Mouse (Mus musculus): ENCODE measurements around the gene Cdc14b.

Cdc14b gene

GRCm38 (mm10) chr13:64237681-64238157 is 37.4 kb downstream of the Cdc14b start:
- in situ Hi-C loops (cut with MboI; ENCODE audit: low sequenced_read_pairs): no loop called here

GRCm38 (mm10) chr13:64237000-64237680 is 38.0 kb downstream of the Cdc14b start:
- in situ Hi-C loops (cut with MboI; ENCODE audit: low sequenced_read_pairs): no loop called here

GRCm38 (mm10) chr13:64235777-64236176 is 39.3 kb downstream of the Cdc14b start:
- in situ Hi-C loops (cut with MboI; ENCODE audit: low sequenced_read_pairs): no loop called here

GRCm38 (mm10) chr13:64235062-64235715 is 39.9 kb downstream of the Cdc14b start:
- in situ Hi-C loops (cut with MboI; ENCODE audit: low sequenced_read_pairs): no loop called here

- in situ Hi-C loops (cut with MboI; ENCODE audit: low sequenced_read_pairs): no loop called here
Observed at GRCm38 (mm10) chr13:64233139-64233538, 42.0 kb downstream of the Cdc14b start.

- in situ Hi-C loops (cut with MboI; ENCODE audit: low sequenced_read_pairs): no loop called here
Observed at GRCm38 (mm10) chr13:64226725-64227124, 48.4 kb downstream of the Cdc14b start.

GRCm38 (mm10) chr13:64225738-64226137 is 49.4 kb downstream of the Cdc14b start:
- in situ Hi-C loops (cut with MboI; ENCODE audit: low sequenced_read_pairs): no loop called here

GRCm38 (mm10) chr13:64214891-64215290 is 60.2 kb downstream of the Cdc14b start:
- in situ Hi-C loops (cut with MboI; ENCODE audit: low sequenced_read_pairs): no loop called here

GRCm38 (mm10) chr13:64211995-64212603 is 63.0 kb downstream of the Cdc14b start:
- in situ Hi-C loops (cut with MboI; ENCODE audit: low sequenced_read_pairs): no loop called here

GRCm38 (mm10) chr13:64208146-64208545 is 66.9 kb downstream of the Cdc14b start:
- in situ Hi-C loops (cut with MboI; ENCODE audit: low sequenced_read_pairs): no loop called here

GRCm38 (mm10) chr13:64205186-64205585 is 69.9 kb downstream of the Cdc14b start:
- in situ Hi-C loops (cut with MboI; ENCODE audit: low sequenced_read_pairs): no loop called here

GRCm38 (mm10) chr13:64204726-64205125 is 70.4 kb downstream of the Cdc14b start:
- in situ Hi-C loops (cut with MboI; ENCODE audit: low sequenced_read_pairs): no loop called here

GRCm38 (mm10) chr13:64200911-64201310 is 74.2 kb downstream of the Cdc14b start:
- in situ Hi-C loops (cut with MboI; ENCODE audit: low sequenced_read_pairs): no loop called here

GRCm38 (mm10) chr13:64198310-64198709 is 76.8 kb downstream of the Cdc14b start:
- in situ Hi-C loops (cut with MboI; ENCODE audit: low sequenced_read_pairs): no loop called here

- in situ Hi-C loops (cut with MboI; ENCODE audit: low sequenced_read_pairs): no loop called here
Observed at GRCm38 (mm10) chr13:64197899-64198298, 77.2 kb downstream of the Cdc14b start.

- in situ Hi-C loops (cut with MboI; ENCODE audit: low sequenced_read_pairs): no loop called here
Observed at GRCm38 (mm10) chr13:64187065-64187464, 88.0 kb downstream of the Cdc14b start.

GRCm38 (mm10) chr13:64186516-64186915 is 88.6 kb downstream of the Cdc14b start:
- in situ Hi-C loops (cut with MboI; ENCODE audit: low sequenced_read_pairs): no loop called here

- in situ Hi-C loops (cut with MboI; ENCODE audit: low sequenced_read_pairs): no loop called here
Observed at GRCm38 (mm10) chr13:64185586-64185985, 89.5 kb downstream of the Cdc14b start.

GRCm38 (mm10) chr13:64185176-64185575 is 89.9 kb downstream of the Cdc14b start:
- in situ Hi-C loops (cut with MboI; ENCODE audit: low sequenced_read_pairs): no loop called here

- in situ Hi-C loops (cut with MboI; ENCODE audit: low sequenced_read_pairs): no loop called here
Observed at GRCm38 (mm10) chr13:64184361-64184760, 90.7 kb downstream of the Cdc14b start.

GRCm38 (mm10) chr13:64183583-64183982 is 91.5 kb downstream of the Cdc14b start:
- in situ Hi-C loops (cut with MboI; ENCODE audit: low sequenced_read_pairs): no loop called here

GRCm38 (mm10) chr13:64182091-64182490 is 93.0 kb downstream of the Cdc14b start:
- in situ Hi-C loops (cut with MboI; ENCODE audit: low sequenced_read_pairs): no loop called here
